Mouse (Mus musculus) adrenal gland, postnatal 25 days (tissue): ENCODE measurements around the gene Gm28729. TPM values are rescaled to one million over a fixed set of nuclear protein-coding genes. Genes with fewer than 3 reads are reported as not detected.

Experiments
- DNase-seq: peaks from one replicate; pipeline ENCODE4 v3.0.0; 2021; ENCODE audit warnings: mixed read lengths
- total RNA-seq: library from RNA; stranded (reverse); gene quantifications from 2 replicates; pipeline ENCODE4 v1.2.3, GENCODE M21; 2021

Gene Gm28729
- total RNA-seq, 1 experiment from 2014 or later, result not detected

- no peak for DNase-seq
Measured at GRCm38 (mm10) chr9:96461607-96462006, 63.5 kb downstream of the Gm28729 start.

DNA sequence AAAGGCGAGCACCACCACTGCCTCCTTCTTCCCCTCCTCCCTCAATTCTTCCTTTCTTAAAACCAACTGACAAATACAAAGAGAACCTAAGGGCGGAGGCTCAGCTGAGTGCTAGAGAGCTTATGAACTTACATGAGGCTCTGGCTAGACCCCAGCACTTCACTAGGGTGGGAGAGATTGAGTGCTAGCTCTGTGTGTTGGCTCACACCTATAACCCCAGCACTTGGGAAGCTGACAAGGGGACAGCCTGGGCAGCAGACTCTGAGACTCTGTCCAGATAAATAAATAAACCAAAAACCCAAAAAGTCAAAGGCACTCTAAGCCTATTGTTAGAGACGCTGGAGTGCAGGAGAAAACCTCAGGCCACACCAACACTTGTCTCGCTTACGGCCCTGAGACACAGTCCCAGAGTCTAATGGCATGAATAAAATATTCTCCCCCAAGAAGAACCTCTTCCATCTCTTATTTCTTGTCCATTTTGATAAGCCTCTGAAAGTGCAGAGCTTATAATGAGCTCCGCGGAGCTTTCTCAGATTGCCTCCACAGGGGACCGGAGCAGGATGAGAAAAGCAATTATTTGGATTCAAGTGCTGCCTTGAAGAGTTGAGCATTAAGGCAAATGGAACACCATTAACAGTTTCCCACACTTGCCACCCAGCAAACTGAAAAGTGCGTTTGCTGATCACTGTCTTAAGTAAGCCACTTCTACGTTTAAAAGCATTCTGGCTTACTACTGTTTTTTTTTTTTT lies 64.8 kb downstream of the Gm28729 start:
- DNase-seq, result no peak

- no peak for DNase-seq
Measured at GRCm38 (mm10) chr9:96455618-96456017, 69.4 kb downstream of the Gm28729 start.

DNA sequence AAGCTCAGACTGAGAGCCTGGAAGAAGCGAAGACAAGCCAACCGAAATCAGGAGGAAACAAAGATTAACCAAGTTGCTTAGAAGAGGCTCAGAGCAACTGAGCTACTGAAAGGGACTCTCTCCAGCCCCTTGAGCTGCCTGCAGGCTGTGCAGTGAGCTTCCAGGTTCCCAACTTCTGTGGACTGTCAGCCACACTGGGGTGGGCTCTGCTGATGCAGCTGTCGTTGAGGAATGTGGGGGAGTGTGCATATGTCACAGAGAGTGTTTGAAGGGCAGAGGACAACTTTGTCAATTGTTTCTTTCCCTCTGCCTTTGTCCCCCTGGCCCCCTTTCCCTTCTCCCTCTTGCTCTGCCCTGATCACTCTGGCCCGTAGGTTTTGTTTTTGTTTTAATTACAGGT lies 72.1 kb downstream of the Gm28729 start:
- no peak for DNase-seq

GRCm38 (mm10) chr9:96450900-96451720 lies 74.0 kb downstream of the Gm28729 start:
- DNase-seq, result no peak

DNA sequence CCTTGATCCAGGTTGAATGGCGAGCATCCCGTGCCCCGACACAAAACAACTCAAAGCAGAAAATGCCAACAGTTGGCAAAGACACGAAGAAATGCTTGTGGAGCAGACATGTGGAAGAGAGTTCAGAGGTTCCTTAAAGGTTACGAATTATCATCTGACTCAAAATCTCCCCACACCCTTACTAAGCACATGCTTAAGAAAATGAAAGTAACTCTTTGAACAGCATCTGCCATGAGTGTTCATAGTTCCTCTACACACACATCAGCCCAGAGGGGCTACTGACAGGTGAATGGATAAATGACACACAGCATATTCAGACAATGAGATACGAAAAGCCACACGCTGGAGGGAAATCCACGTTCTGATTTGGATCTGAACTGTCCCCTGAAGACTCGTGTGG lies 75.5 kb downstream of the Gm28729 start:
- DNase-seq, result no peak

GRCm38 (mm10) chr9:96445351-96445750 lies 79.7 kb downstream of the Gm28729 start:
- DNase-seq, result no peak

DNA sequence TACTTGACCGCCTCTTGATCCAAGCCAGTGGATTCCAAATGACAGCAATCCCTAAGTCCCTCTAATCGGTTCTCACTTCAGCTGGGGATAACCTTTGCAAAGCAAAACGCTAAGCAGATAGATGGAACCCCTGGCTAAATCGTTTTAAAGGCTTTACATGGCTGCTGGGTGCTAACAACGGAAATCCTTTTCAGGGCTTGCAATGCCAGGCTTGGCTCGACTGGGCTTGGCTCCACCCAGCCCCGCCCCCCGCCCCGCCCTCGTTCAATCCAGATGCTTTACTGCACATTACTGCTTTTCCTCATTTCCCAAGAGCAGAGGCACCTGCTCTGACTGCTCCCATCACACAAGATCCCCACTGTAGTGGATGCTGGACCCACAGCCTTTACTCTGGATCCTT lies 83.0 kb downstream of the Gm28729 start:
- no peak for DNase-seq

DNA sequence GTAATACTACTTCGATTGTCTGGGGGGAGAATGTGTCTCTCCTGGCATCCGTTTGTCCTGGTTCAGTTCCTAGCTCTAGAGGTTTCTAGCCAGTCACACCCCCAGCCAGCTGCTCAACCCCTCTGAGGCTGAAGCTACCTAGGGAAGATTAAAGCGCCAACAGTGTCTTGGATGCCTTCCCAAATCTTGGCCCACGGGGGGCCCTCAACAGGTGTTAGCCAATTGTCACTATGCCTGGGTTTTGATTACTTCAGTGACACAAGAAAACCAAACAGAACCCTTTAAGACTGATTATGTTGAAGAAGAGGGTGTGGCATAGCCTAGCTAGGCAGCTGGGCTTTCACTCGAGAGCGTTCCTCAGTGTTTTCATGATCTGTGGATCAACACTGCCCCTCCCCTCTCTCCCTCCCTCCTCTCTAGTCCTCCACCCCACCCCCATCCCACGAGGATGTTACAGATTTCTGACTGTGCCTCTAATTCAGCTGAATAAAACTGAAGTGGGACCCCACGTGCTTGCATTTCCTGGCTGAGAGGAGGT lies 86.7 kb downstream of the Gm28729 start:
- peak; percentile 20 for DNase-seq

DNA sequence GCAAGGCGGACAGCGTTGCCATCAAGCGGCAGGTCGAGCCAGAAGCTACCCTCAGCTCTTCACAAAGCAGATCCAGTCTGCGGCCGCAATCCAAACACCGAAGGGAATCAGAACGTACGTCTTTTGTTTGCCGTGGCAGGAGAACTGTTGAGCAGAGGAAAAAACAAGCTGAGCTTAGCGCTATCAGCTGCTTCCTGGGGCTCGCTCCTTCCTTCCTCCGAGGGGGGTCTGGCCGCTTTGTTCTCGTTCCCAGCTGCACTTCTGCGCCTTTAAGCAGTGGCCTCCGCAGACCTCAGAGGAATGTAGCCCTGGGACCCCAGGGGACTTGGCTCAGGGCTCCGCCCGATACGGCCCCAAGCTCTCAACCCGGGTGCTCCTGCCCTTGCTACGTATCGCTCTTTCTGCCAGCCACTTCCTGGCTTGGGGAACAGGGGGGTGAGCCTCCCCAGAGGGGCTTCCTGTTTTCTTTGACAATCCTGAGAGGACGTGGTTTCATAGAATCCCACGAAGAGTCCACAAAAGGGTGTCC lies 87.2 kb downstream of the Gm28729 start:
- DNase-seq, result peak; percentile 58

DNA sequence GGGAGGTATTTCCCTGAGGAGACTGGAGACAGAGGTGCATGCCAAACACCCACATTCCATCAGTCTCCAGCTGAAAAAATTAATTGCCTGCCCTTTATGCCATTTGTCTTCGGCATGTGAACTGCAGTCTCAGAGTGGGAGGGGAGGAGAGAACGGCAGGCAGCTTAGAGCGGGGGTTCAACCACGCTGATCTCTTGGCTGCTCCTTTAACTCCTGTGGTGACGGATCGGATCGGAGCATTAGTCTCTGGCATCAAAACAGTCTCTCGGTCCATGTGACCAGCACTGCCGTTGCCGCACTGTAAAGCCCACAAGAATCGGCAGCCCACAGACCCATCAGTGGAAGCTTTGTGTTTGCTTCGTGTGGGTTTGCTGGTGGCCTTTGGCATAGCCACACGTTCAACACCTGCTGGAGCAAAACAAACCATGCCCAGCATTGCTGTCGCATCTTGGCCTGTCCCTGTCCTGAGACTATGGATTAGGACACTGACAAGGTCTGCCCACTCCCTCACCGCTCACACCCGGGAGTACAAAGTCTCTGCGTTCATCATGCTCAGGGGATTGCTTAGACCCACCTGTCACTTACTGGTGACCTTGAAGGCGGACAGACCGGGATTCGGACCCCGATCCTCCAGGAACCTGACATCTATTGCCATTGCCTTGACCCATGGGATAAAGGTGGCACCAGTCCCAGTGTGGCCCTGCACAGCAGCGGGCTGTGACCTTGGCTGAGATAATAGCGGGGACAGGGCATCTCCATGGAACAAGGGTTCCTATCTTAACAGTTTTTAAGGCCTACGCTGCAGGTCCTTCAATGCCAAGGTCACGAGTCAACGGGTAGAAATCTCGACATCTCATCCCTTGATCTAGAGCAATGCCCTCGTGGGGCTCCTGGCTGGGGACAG lies 87.9 kb downstream of the Gm28729 start:
- DNase-seq, result peak; percentile 71

Other genes with a start within 250 kb of the Gm28729 start
- gene Atp1b3, start 160.8 kb downstream of the Gm28729 start, total RNA-seq, result 192 and 215 TPM in 2 replicates
- 63.1 and 68.2 TPM in 2 replicates for gene Rnf7, start 46.6 kb downstream of the Gm28729 start, total RNA-seq
- gene Rasa2, start 106.4 kb upstream of the Gm28729 start, total RNA-seq, result 9.3 and 15.5 TPM in 2 replicates
- 56.5 and 65.6 TPM in 2 replicates for gene Zbtb38, start 227.6 kb upstream of the Gm28729 start, total RNA-seq